Mouse (Mus musculus) liver, postnatal 0 days (tissue): ENCODE results near the gene Tecr.

ENCODE experiments used
- CTCF ChIP-seq: sonication (generic); IDR thresholded peaks from 2 replicates; pipeline ENCODE4 v1.5.1; 2016; ENCODE audit warnings: antibody characterized with exemption, low read depth
- EP300 ChIP-seq: IDR thresholded peaks from 2 replicates; pipeline ENCODE4 v1.6.1; 2016; ENCODE audit warnings: antibody characterized with exemption, low read depth, mild to moderate bottlenecking

DNA sequence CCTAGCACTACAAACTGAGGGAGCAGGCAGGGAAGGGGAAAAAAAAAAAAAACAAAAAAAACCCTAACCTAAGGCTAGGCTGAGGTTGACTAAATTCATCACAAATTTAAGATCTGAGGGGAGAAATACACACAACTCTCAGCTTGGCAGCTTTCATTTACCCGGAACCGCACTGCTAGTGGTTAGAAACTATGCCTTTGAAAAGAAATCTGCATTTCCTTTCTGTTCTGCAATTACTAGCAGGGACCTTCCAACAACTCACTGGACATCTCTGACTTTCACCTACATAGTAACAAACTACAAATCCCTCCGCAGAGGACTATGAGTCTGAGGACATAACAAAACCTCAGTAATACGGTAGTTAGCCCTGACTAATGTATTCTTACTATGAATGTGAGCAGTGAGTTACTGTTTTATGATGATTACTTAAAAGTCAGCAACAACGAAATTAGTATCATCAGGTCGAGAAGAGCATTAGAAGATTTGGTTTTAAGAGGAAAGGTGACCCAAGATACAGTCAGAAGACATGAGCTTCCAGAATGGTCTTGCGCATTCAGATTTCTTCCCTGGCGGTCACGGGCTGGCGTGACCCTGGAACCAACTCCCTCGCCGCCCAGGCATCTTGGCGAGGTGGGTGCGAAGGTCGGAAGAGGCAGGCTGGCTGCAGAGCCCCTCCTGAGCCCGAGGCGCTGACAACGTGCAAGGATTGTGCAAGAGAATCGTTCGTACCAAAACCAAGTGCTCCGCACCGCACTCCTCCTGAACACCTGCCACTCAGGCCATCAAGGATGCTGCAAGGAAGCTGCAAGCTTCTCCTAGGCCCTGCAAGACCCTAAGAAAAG, 14.2 kb downstream of the Tecr start:
- no peak for TF ChIP-seq CTCF
- no peak for TF ChIP-seq EP300
